Mouse (Mus musculus) adrenal gland, postnatal 0 days (tissue): ENCODE data around the gene Tcp11. TPM values are rescaled to one million over a fixed set of nuclear protein-coding genes. Genes with fewer than 3 reads are reported as not detected.

Source experiments
- polyA plus RNA-seq: library from polyadenylated mRNA; unstranded; fragments of >200 nt; fragmentation: Nextera tagmentation; extraction: Ambion mirVana; gene quantifications from 2 replicates; pipeline ENCODE4 v1.2.1, GENCODE M21; 2015

Gene Tcp11
- 1.3 and 1.5 TPM in 2 replicates for polyA plus RNA-seq

DNA sequence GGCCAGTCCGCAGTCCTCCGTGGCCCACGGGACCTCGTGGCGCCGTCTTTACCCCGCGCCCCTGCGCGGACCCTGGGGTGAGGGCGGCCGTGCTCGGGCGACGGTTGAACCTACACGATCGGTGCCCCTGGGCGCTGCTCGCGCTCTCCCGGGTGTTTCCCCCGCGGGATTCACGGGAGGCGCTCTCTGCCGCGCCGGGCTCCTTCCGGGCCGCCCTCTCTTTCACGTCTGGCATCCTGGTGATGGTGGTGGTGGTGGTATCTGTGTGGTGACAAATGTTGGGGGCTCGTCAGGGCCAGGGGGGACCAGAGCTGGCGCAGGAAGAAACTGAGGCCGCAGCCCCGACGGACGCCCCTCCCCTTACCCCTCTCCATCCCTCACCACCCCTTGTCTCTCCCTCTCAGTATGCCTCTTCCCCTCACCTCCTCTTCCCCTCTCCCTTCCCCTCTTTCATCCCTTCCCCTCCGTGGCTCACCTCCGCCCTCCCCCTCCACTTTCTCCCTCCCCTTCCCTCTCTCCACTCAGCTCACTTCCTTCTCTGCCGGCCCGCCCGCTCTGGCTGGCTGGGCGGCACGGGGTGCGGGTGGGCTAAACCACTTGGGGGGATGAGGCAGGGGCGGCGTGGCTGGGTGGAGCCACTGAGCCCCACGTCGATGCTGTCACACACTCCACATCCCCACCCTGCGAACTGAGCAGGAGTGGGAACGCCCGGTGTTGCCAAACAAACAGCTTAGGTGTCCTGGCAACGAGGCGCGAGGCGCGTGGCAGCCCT lies at the start of gene Tcp11:
Tcp11 (minus strand) TSS at position 595 of the 772 bp plus-strand sequence.

Other genes starting within 250 kb of the Tcp11 start
- gene Snrpc, start 242.5 kb downstream of the Tcp11 start, polyA plus RNA-seq = 206 and 224 TPM in 2 replicates
- 2.0 and 2.4 TPM in 2 replicates for gene Uhrf1bp1, start 224.2 kb downstream of the Tcp11 start, polyA plus RNA-seq
- 11.0 and 19.3 TPM in 2 replicates for gene Anks1, start 171.3 kb downstream of the Tcp11 start, polyA plus RNA-seq
- gene Taf11, start 170.8 kb downstream of the Tcp11 start, polyA plus RNA-seq = 55.7 and 65.6 TPM in 2 replicates
- gene Scube3, start 61.5 kb upstream of the Tcp11 start, polyA plus RNA-seq = 2.3 and 6.1 TPM in 2 replicates
- gene Zfp523, start 96.5 kb upstream of the Tcp11 start, polyA plus RNA-seq = 22.7 and 24.7 TPM in 2 replicates
- gene Def6, start 127.1 kb upstream of the Tcp11 start, polyA plus RNA-seq = 4.6 and 5.5 TPM in 2 replicates
- gene Ppard, start 152.1 kb upstream of the Tcp11 start, polyA plus RNA-seq = 1.0 and 1.7 TPM in 2 replicates
- gene Fance, start 232.9 kb upstream of the Tcp11 start, polyA plus RNA-seq = 21.6 and 30.3 TPM in 2 replicates
- gene Rpl10a, start 247.8 kb upstream of the Tcp11 start, polyA plus RNA-seq = 508 and 655 TPM in 2 replicates